Mouse (Mus musculus) liver, adult 2 months (tissue): ENCODE results near the gene Mns1. TPM values are rescaled to one million over a fixed set of nuclear protein-coding genes. Genes with fewer than 3 reads are reported as not detected.

ENCODE experiments used
- DNase-seq: peaks from one replicate; pipeline ENCODE4 v3.0.0-alpha.2; 2011; ENCODE audit warnings: low read depth, low spot score; ENCODE audit errors: extremely low read depth
- H3K27ac ChIP-seq: fragments of 200-500 bp; replicated peaks from 2 replicates; pipeline ENCODE4 v1.5.1; 2012; ENCODE audit warnings: low read depth, mild to moderate bottlenecking, control low read depth, inconsistent platforms, low read length; ENCODE audit not compliant: insufficient read depth
- H3K27me3 ChIP-seq: fragments of 200-500 bp; 2 replicates; pipeline ENCODE4 v1.6.1; 2012; ENCODE audit warnings: mild to moderate bottlenecking, moderate library complexity, low read length, inconsistent platforms; ENCODE audit not compliant: control insufficient read depth, insufficient read depth
- H3K36me3 ChIP-seq: fragments of 200-500 bp; 2 replicates; pipeline ENCODE4 v1.6.1; 2012; ENCODE audit warnings: low read length, inconsistent platforms; ENCODE audit not compliant: control insufficient read depth, insufficient read depth
- H3K4me1 ChIP-seq: fragments of 200-500 bp; 2 replicates; pipeline ENCODE4 v1.6.1; 2011; ENCODE audit warnings: low read length; ENCODE audit not compliant: control insufficient read depth, insufficient read depth
- H3K4me3 ChIP-seq: fragments of 200-500 bp; 2 replicates; pipeline ENCODE4 v1.5.1; 2011; ENCODE audit warnings: low read depth, mild to moderate bottlenecking, control low read depth, low read length, moderate library complexity; ENCODE audit not compliant: insufficient read depth
- H3K79me2 ChIP-seq: fragments of 200-500 bp; 2 replicates; pipeline ENCODE4 v1.6.1; 2012; ENCODE audit warnings: inconsistent platforms, mild to moderate bottlenecking, low read length, moderate library complexity; ENCODE audit not compliant: control insufficient read depth, insufficient read depth
- H3K9ac ChIP-seq: fragments of 200-500 bp; 2 replicates; pipeline ENCODE4 v1.6.1; 2012; ENCODE audit warnings: low read depth, mild to moderate bottlenecking, control low read depth, inconsistent platforms, low read length
- CTCF ChIP-seq: fragments of 200-500 bp; IDR thresholded peaks from 2 replicates; pipeline ENCODE4 v1.5.1; 2011; ENCODE audit warnings: low read depth, low read length, control low read depth
- POLR2A ChIP-seq: fragments of 200-500 bp; IDR thresholded peaks from 2 replicates; pipeline ENCODE4 v1.6.1; 2011; ENCODE audit warnings: low read length, control low read depth; ENCODE audit not compliant: insufficient read depth; ENCODE audit errors: extremely low read depth
- WGBS: fragments of 180-500 bp; shearing (Covaris S2); methylation state at CpG from one replicate; pipeline ENCODE4 v1.1.7; 2018; 5-methylcytosine and 5-hydroxymethylcytosine counted together
- polyA plus RNA-seq: library from polyadenylated mRNA; depleted of rRNA; stranded (reverse); fragments of >200 nt; gene quantifications from 2 replicates; pipeline ENCODE4 v1.2.3, GENCODE M21; 2012; rRNA removed
- total RNA-seq: library from RNA; depleted of rRNA; stranded (reverse); fragments of >200 nt; gene quantifications from 2 replicates; pipeline ENCODE4 v1.2.3, GENCODE M21; 2014; rRNA removed

Gene Mns1
- total and polyA plus RNA-seq, 2 experiments: 0.02 to 0.18 TPM

DNA sequence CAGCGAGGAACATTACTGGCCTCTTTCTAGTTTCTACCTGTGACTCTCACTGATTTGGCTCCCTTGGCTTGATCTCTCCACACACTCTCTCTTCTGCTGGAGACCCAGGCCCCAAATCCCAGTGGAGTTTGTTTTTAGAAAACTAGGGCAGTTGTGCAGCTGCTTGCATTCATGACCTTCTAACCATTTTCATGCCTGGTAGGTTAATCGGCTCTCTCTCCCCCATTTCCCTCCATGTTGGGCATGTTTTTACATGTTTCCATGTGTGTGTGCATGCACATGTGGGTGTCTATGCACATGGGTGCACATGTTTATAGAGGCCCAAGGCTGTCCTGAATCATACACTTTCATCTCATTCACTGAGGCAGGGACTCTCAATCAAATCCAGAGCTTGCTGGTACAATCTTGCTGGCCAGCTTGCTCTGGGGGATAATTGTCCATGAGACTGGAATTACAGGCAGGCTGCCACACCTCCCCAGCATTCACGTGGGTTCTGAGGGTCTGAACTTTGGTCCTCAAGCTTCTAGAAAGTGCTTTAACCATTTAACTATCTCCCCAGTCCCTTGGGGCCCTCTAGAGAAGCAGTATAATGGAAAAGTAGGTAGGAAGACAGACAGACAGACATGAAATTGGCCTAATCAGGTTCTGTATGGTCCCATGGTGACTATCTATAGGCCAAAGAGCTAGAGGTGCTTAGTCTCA, 56.3 kb downstream of the Mns1 start:
- 79% methylated on average over 3 of the region's 3 CpGs for WGBS
- H3K9ac ChIP-seq: no peak overlapping the region
- H3K27me3 ChIP-seq: no peaks in the 10 kb centered on the region
- H3K4me1 ChIP-seq: no peaks in the 10 kb centered on the region
- no peak overlapping the region for H3K4me3 ChIP-seq
- H3K27ac ChIP-seq: no peak overlapping the region
- no peaks in the 10 kb centered on the region for H3K79me2 ChIP-seq
- H3K36me3 ChIP-seq: no peaks in the 10 kb centered on the region
- TF ChIP-seq POLR2A: no peak
- no peak for TF ChIP-seq CTCF
- DNase-seq: no peak

GRCm38 (mm10) chr9:72496691-72497090, 58.9 kb downstream of the Mns1 start:
- Histone ChIP-seq H3K79me2 (no peaks in the 10 kb centered on the region), H3K4me1 (no peaks in the 10 kb centered on the region), H3K36me3 (no peaks in the 10 kb centered on the region), H3K9ac (no peak overlapping the region), H3K27ac (no peak overlapping the region), H3K4me3 (no peak overlapping the region), H3K27me3 (no peaks in the 10 kb centered on the region)
- 89% methylated on average over 2 of the region's 2 CpGs for WGBS
- TF ChIP-seq CTCF (no peak), POLR2A (no peak)
- DNase-seq: no peak

DNA sequence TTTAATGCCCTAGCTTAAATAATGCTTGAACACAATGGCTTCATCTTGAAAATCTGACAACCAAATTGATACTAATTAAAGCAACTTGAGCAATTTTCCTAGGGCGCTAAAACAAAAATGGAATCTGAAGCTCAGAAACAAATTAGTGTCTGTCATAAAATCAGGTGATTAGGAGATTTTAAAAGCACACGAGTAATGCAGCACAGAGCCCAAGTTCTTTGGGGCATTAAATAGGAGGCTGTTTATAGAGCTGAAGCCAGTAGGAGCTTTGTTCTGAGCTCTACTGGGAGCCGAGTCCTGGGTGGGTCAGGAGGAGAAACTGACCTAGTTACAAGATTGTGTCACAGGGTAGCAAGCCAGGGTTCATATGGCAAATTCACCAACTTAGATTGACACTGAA, 59.4 kb downstream of the Mns1 start:
- Histone ChIP-seq H3K4me1 (no peaks in the 10 kb centered on the region), H3K36me3 (no peaks in the 10 kb centered on the region), H3K9ac (no peak overlapping the region), H3K27me3 (no peaks in the 10 kb centered on the region), H3K27ac (no peak overlapping the region), H3K79me2 (no peaks in the 10 kb centered on the region), H3K4me3 (no peak overlapping the region)
- TF ChIP-seq CTCF: no peak
- TF ChIP-seq POLR2A: no peak
- 91% methylated on average over 3 of the region's 3 CpGs for WGBS
- DNase-seq: no peak

Other genes starting within 250 kb of the Mns1 start
- gene Zfp280d, start 163.2 kb upstream of the Mns1 start, total RNA-seq: 19.9 and 26.0 TPM in 2 replicates
- gene Zfp280d, start 163.2 kb upstream of the Mns1 start, polyA plus RNA-seq: 2.0 and 3.1 TPM in 2 replicates
- gene Tex9, start 54.2 kb downstream of the Mns1 start, total RNA-seq: 1.0 and 1.8 TPM in 2 replicates
- gene Tex9, start 54.2 kb downstream of the Mns1 start, polyA plus RNA-seq: 0.22 and 0.35 TPM in 2 replicates
- gene Rfx7, start 94.2 kb downstream of the Mns1 start, total RNA-seq: 5.4 and 6.7 TPM in 2 replicates
- gene Rfx7, start 94.2 kb downstream of the Mns1 start, polyA plus RNA-seq: 2.3 and 3.3 TPM in 2 replicates
- gene Nedd4, start 224.3 kb downstream of the Mns1 start, total RNA-seq: 123 and 142 TPM in 2 replicates
- 45.6 and 51.7 TPM in 2 replicates for gene Nedd4, start 224.3 kb downstream of the Mns1 start, polyA plus RNA-seq